8 mouse cellular contexts compared by ENCODE assay signal in the genomic region with DNA sequence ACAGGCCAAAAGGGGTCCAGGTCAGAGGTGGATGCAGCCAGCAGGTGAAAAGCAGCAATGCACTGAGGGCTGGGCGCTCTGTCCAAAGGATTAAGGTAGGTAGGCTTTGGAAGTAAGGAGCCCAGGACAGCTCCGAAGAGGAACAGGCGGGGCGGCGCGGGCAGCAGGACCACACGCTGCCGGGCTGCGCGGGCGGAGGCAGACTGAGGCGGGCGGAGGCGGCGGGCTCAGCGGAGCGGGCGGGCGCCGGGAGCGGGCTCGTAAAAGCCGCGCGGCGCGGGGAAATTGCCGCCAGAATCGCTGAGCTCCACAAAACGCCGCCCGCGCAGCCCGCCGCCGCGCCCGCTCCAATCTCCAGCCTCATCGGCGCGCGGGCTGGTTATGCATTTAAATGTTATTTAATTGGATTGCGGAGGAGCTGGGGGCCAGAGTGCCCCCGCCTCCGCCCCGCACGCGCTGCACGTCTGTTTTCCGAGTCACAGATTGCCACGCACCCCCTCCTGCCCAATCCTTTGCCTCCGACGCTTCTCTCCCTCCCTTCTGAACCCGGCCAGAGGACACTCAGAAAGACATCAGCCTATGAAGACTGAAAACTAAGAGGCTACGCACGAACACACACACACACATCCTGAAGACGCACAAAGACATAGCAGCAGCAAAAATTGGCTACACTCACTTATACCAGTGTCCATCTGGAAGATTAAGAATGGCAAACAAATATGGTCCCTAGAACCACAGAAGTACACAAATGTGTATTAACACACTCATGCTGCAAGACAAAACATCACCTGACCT. TPM values are rescaled to one million over a fixed set of nuclear protein-coding genes. Genes with fewer than 3 reads are reported as not detected.
DNase-seq lines count a peak whose midpoint lies in the region; ATAC-seq lines count a peak whose summit lies in the region.

No protein-coding gene starts in this region.

- H3K9me3 ChIP-seq in embryonic facial prominence, embryonic 13.5 days: no peaks in the 10 kb centered on the region
- H3K9me3 ChIP-seq in limb, embryonic 10.5 days (replicated peaks): no peaks in the 10 kb centered on the region
- H3K9me3 ChIP-seq in neural tube, embryonic 12.5 days: no peaks in the 10 kb centered on the region

- H3K27me3 ChIP-seq in embryonic facial prominence, embryonic 13.5 days: peaks cover 88% of the 10 kb centered on the region
- H3K27me3 ChIP-seq in limb, embryonic 10.5 days (ENCODE audit: low read depth, poor library complexity, severe bottlenecking): peaks cover 85% of the 10 kb centered on the region
- H3K27me3 ChIP-seq in neural tube, embryonic 12.5 days (replicated peaks): 0 out of 2 replicates have a peak, but pooled peaks cover 3% of the 10 kb centered on the region

- H3K27ac ChIP-seq in embryonic facial prominence, embryonic 13.5 days: no peak overlapping the region
- peak overlapping the region; percentile 79 for H3K27ac ChIP-seq in limb, embryonic 10.5 days
- H3K27ac ChIP-seq in neural tube, embryonic 12.5 days: peak overlapping the region; percentile 75

- peak overlapping the region; percentile 67 for H3K9ac ChIP-seq in embryonic facial prominence, embryonic 13.5 days
- peak overlapping the region; percentile 68 for H3K9ac ChIP-seq in neural tube, embryonic 12.5 days

- peak overlapping the region; percentile 45 for H3K4me3 ChIP-seq in embryonic facial prominence, embryonic 13.5 days
- peak overlapping the region; percentile 55 for H3K4me3 ChIP-seq in limb, embryonic 10.5 days
- peak overlapping the region; percentile 38 for H3K4me3 ChIP-seq in neural tube, embryonic 12.5 days

- no peaks in the 10 kb centered on the region for H3K36me3 ChIP-seq in embryonic facial prominence, embryonic 13.5 days
- H3K36me3 ChIP-seq in limb, embryonic 10.5 days: no peaks in the 10 kb centered on the region
- H3K36me3 ChIP-seq in neural tube, embryonic 12.5 days: no peaks in the 10 kb centered on the region

- under 1% methylated on average over 57 of the region's 57 CpGs for WGBS in embryonic facial prominence, embryonic 13.5 days
- under 1% methylated on average over 57 of the region's 57 CpGs for WGBS in limb, embryonic 10.5 days
- under 1% methylated on average over 55 of the region's 57 CpGs for WGBS in neural tube, embryonic 12.5 days

- peak overlapping the region; percentile 86 for H3K4me2 ChIP-seq in embryonic facial prominence, embryonic 13.5 days
- H3K4me2 ChIP-seq in neural tube, embryonic 12.5 days (replicated peaks): peak overlapping the region; percentile 81

- DNase-seq in cerebellum, adult 11 months: no peak
- peak; percentile 46 for DNase-seq in R1 (ENCODE audit: low read depth, low spot score)
- peak; percentile 39 for DNase-seq in induced T-regulatory cell, adult 2 months (ENCODE audit: low read depth)
- peak; percentile 71 for DNase-seq in limb, embryonic 10.5 days (ENCODE audit: low spot score)
- DNase-seq in thymus, postnatal 10 days (ENCODE audit: low spot score in 2 of 2): no peak

- ATAC-seq in cerebellum, adult (ENCODE audit: insufficient number of reproducible peaks, low FRiP score, low TSS enrichment): peak; percentile 67
- peak; percentile 18 for ATAC-seq in embryonic facial prominence, embryonic 13.5 days (ENCODE audit: insufficient number of reproducible peaks, insufficient read depth, low FRiP score, low TSS enrichment, low read depth)
- ATAC-seq in neural tube, embryonic 12.5 days (ENCODE audit: low FRiP score, low read depth): peak; percentile 74

- H3K4me1 ChIP-seq in embryonic facial prominence, embryonic 13.5 days: peaks cover 23% of the 10 kb centered on the region
- H3K4me1 ChIP-seq in limb, embryonic 10.5 days: peaks cover 27% of the 10 kb centered on the region
- H3K4me1 ChIP-seq in neural tube, embryonic 12.5 days: peaks cover 29% of the 10 kb centered on the region

RNA-seq across cellular contexts. Expression of a gene that starts 20.1 kb away (rescaled TPM):
- polyA plus RNA-seq in embryonic facial prominence, embryonic 13.5 days (2015; fragmentation: Nextera tagmentation; extraction: Ambion mirVana): 16.1 and 16.4 TPM in 2 replicates
- polyA plus RNA-seq in limb, embryonic 10.5 days (2016; fragmentation: Nextera tagmentation; extraction: Ambion mirVana): 16.2 and 16.8 TPM in 2 replicates
- polyA plus RNA-seq in neural tube, embryonic 12.5 days (2016; fragmentation: Nextera tagmentation; extraction: Ambion mirVana): 66.6 and 68.0 TPM in 2 replicates

Comparison
In these comparisons a context has a peak if more than half of its experiments do, and no peak if none do; other contexts are left out.
1. ATAC-seq: peak in every context shown above with its lines; median percentile 74 in neural tube, embryonic 12.5 days; 67 in cerebellum, adult; 18 in embryonic facial prominence, embryonic 13.5 days.
2. DNase-seq: peak in R1 (single experiment), induced T-regulatory cell, adult 2 months (single experiment) and limb, embryonic 10.5 days (single experiment); none in cerebellum, adult 11 months (single experiment) and thymus, postnatal 10 days (0 of 2).
3. Peak in every context shown above with its lines, with median percentiles within 50 percentile points of each other: H3K4me3 ChIP-seq.